Mouse (Mus musculus): ENCODE measurements around the gene Slc35e1.

Slc35e1 gene

GRCm38 (mm10) chr8:72474826-72475546 is 17.4 kb downstream of the Slc35e1 start, which contains the start of gene Cherp:
Gene Cherp, minus strand, starts transcription at chr8:72475226.
- peak; percentile 96 for DNase-seq

DNA sequence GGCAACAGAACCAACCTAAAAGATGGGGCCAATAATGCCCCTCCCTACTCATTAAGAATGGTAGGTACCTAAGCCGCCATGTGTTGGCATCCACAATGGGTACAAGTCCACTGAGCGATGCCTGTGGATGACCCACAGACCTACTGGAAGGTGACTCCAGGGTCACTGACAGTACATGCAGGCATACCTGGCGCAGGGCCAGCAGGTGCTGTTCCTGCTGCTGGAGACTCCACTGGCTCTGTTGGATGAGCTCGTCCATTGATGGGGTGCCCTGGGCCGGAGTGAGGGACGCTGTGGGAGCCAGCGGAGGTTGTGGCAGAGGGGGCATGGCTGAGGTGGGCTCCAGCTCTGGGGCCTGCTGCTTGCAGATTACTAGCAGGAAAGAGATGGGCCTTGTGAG is 21.7 kb downstream of the Slc35e1 start:
- no peak for DNase-seq

DNA sequence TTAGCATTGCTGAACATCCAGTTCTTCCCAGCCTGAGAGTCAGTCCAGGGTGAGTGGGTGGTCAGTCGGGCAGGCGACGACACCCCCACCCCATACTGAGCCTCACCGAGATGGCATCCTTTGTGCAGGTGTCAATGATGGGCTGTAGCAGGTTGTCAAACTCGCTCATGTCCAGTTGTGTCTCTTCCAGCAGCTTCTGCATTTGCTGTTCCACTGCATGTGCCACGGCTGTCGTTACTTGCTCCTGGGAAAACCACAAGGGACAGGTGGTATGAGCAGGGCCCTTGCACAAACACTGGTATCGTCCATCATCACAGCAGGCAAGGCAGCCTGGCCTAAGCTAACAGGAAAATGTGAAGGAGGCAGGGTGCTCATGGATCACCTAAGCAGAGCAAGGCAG is 22.4 kb downstream of the Slc35e1 start:
- DNase-seq: no peak

DNA sequence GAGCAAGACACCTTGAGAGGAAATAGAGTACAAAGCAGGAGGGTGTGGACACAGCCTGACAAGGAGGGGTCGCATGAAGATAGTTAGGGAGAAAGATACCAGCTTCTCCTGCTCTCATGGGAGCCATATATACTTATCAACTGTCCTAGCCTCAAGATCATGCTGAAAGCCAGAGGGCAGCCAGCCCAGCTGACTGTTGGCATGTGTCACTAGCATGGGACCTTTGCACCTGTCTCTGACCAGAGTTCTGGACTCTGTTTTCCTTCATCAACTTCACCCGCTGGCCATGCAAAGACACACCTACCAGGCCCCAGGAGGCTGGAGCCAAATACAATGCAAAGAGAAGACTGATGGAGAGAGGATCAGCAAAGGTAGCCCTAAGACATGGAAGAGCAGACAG is 23.2 kb downstream of the Slc35e1 start:
- no peak for DNase-seq

DNA sequence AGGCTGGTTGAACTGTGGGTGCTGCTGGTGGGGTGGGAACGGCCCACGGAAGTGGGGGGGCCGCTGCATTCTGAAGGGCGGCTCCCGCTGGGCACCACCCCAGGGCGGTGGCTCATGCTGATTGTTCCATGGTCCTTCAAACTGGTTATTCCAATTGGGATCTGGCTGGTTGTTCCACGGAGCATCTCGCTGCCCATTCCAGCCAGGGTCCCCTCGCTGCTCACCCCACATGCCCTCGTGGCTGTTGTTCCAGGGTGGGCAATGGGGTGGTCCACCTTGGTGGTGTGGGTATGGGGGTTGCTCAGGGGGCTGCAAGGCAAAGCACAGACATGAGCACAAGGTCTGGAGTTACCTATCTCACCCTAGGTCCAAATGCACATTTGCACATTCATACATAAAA is 28.2 kb downstream of the Slc35e1 start:
- no peak for DNase-seq

- DNase-seq: no peak
Measured at GRCm38 (mm10) chr8:72459881-72460533, 32.4 kb downstream of the Slc35e1 start.

- DNase-seq: no peak
Measured at GRCm38 (mm10) chr8:72458457-72458856, 34.0 kb downstream of the Slc35e1 start.

DNA sequence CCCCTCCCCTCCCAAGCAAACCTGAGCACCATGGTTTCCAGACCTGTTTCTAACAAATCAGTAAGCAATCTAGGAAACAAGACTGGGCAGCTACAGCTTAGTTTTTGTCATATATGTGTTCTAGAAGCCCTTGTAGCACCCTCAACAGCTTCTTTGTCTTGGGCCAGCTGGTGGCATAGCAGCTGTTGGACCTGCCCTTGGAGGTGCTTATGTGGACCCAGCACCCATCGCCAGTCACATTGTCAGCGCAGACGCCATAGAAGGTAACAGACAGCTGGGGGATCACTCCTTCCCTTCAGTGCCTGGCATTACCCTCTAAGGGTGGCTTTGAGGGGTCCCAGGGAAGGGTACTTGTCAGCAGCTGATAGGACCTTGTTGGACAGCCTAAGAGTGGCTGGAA is 34.6 kb downstream of the Slc35e1 start:
- DNase-seq: no peak

DNA sequence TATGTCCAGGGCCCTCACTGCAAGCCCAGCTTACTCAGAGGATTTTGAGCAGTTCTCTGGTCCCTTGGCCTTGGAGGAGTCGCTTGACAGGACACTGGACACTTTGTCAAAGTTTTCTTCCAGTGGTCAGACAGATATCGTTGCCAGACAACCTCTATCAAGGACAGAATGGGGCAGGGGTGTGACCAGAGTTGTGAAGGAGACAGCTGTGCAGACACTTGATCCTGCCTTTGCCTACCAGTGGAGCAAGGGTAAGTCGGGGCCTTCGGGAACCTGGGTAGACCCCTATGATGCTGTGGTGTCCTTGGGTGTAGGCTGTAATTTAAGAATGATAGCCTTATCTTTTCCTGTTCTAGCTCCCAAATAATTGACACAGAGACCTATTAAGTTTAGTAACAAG is 37.1 kb downstream of the Slc35e1 start:
- no peak for DNase-seq

DNA sequence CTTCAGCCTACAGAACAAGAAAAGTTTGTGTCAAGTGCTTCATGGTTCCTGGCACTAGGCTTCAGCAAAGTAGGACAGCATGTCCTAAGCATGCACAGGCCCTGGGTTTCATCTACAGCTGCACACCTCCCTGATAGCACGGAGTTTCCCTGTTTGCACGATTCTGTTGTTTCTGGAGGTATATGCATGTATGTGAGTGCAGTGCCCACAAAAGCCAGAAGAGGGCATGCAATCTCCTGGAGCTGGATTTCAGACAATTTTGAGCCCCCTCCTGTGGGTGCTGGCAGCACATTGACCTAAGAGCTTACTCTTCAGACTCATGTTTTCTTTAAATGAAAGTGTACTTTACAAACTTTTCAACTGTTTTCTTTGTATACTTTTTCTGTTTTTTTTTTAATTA is 38.5 kb downstream of the Slc35e1 start:
- no peak for DNase-seq

- no peak for DNase-seq
Measured at GRCm38 (mm10) chr8:72451516-72451915, 40.9 kb downstream of the Slc35e1 start.

- DNase-seq: no peak
Measured at GRCm38 (mm10) chr8:72445071-72445470, 47.3 kb downstream of the Slc35e1 start.

DNA sequence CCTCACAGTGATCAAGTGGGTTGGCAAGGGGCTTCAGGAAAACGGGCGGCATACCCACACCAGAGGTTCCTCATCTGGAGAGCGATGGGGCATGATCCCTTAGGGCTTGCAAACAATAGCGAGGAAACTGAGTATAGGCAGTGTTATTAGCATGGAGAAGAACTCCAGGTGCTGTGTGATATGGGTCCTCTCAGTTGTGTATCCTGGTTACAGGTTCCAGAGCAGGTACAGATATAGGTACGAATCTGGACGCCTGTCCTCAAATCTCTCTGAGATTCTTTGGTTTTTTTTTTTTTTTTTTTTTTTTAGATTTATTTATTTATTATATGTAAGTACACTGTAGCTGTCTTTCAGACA is 48.4 kb downstream of the Slc35e1 start:
- DNase-seq: no peak

DNA sequence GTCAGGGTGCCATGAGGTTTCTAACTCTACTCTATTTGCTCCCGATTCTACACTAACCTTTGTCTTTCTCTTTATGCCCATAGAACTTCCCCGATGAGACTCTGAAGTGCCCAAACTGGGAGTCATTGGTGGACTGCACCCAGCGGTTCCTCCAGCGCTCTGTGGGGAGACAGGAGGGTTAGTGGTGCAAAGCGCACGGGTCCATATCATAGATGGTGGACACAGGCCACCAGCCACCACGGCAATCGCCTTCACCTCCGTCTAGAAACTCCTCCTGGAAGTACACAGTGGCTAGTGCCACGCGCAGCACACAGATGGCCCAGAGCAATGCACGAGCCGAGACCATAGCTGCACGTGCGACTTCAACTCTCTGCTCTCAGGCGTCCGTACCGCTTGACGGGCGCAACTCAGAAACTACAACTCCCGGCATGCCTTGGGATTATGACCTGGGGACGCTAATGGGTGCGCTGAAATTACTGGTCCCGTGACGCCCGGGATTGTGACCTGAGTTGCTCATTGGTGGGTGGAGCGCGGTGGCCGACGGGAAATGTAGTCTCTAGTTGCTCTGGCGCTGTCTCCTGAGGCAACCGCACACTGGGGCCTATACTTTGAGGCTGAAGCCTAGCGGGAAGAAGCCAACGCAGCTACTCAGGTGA is 48.9 kb downstream of the Slc35e1 start, which contains the start of the genes Calr3 and 1700030K09Rik:
Calr3 (minus strand) TSS at position 533 of the 656 bp plus-strand sequence.
1700030K09Rik (plus strand) TSS at position 543 of the 656 bp plus-strand sequence.
- peak; percentile 97 to 98 for DNase-seq

- no peak for DNase-seq
Measured at GRCm38 (mm10) chr8:72438248-72439015, 54.0 kb downstream of the Slc35e1 start.

- DNase-seq: no peak
Measured at GRCm38 (mm10) chr8:72434952-72435351, 57.5 kb downstream of the Slc35e1 start.
